Mouse (Mus musculus) testis, adult 2 months (tissue): ENCODE data around the gene Canx. TPM values are rescaled to one million over a fixed set of nuclear protein-coding genes. Genes with fewer than 3 reads are reported as not detected.

Experiments
- H3K27ac ChIP-seq: fragments of 200-500 bp; 2 replicates; pipeline ENCODE4 v1.5.1; 2012; ENCODE audit warnings: low read depth, low read length; ENCODE audit not compliant: control insufficient read depth, insufficient read depth
- H3K27me3 ChIP-seq: fragments of 200-500 bp; 2 replicates; pipeline ENCODE4 v1.6.1; 2012; ENCODE audit warnings: mild to moderate bottlenecking, low read length, moderate library complexity; ENCODE audit not compliant: control insufficient read depth, insufficient read depth
- H3K36me3 ChIP-seq: fragments of 200-500 bp; 2 replicates; pipeline ENCODE4 v1.6.1; 2012; ENCODE audit warnings: mild to moderate bottlenecking, low read length; ENCODE audit not compliant: control insufficient read depth, insufficient read depth
- H3K4me1 ChIP-seq: fragments of 200-500 bp; 2 replicates; pipeline ENCODE4 v1.6.1; 2012; ENCODE audit warnings: low read length; ENCODE audit not compliant: control insufficient read depth, insufficient read depth
- H3K4me3 ChIP-seq: fragments of 200-500 bp; 2 replicates; pipeline ENCODE4 v1.5.1; 2012; ENCODE audit warnings: low read depth, mild to moderate bottlenecking, low read length, moderate library complexity, mixed read lengths; ENCODE audit not compliant: control insufficient read depth
- CTCF ChIP-seq: fragments of 200-500 bp; IDR thresholded peaks from 2 replicates; pipeline ENCODE4 v1.5.1; 2012; ENCODE audit warnings: low read depth, mild to moderate bottlenecking, inconsistent platforms, low read length, moderate library complexity; ENCODE audit not compliant: control insufficient read depth, insufficient read depth, insufficient replicate concordance
- POLR2A ChIP-seq: fragments of 200-500 bp; IDR thresholded peaks from 2 replicates; pipeline ENCODE4 v1.6.1; 2012; ENCODE audit warnings: low read depth, mild to moderate bottlenecking, inconsistent platforms, low read length, moderate library complexity; ENCODE audit not compliant: control insufficient read depth
- polyA plus RNA-seq: library from polyadenylated mRNA; depleted of rRNA; stranded (reverse); fragments of >200 nt; gene quantifications from 2 replicates; pipeline ENCODE4 v1.2.3, GENCODE M21; 2012

Gene Canx
- polyA plus RNA-seq, 1 experiment = 58.3 TPM

DNA sequence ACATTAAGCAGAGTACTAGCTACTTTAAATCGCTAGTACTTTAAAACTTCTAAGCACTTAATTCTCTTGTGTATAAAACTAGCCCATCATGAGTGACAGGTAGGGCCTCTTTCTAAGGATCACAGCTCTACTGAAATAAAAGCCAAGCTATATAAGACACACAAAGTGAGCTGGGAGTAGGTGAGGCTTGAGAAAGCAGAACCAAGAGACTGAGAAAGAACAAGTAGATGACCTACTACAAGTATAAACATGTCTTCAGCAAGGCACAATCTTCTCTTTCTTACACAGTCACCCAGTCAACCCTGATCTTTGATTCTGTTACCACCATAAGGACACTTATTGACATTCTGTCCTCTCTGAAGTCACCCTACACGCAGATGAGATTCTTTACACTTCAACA lies 12.7 kb downstream of the Canx start:
- no peaks in the 10 kb centered on the region for H3K4me1 ChIP-seq
- TF ChIP-seq POLR2A = no peak
- no peak for TF ChIP-seq CTCF
- H3K27me3 ChIP-seq = no peaks in the 10 kb centered on the region
- no peak overlapping the region for H3K4me3 ChIP-seq
- no peak overlapping the region for H3K27ac ChIP-seq
- H3K36me3 ChIP-seq = no peaks in the 10 kb centered on the region

DNA sequence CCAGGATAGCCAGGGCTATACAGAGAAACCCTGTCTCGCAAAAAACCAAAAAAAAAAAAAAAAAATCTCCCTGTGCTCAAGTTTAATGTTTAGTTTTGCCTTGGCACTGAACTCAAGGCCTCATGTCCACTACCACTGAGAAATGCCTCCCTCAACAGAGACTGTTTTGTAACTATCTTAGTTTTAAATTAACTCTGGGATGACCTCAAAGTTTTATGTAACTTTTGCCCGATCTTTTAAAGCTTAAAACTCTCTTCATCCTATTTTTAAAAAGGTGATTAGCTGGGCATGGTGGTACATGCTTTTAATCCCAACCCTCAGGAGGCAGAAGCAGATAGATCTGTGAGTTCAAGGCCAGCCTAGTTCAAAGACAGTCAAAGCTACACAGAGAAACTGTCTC lies 22.1 kb downstream of the Canx start:
- no peaks in the 10 kb centered on the region; the same call in none of the 2 replicates for H3K36me3 ChIP-seq
- no peak overlapping the region for H3K27ac ChIP-seq
- TF ChIP-seq POLR2A (no peak), CTCF (no peak)
- H3K4me3 ChIP-seq = no peak overlapping the region
- no peaks in the 10 kb centered on the region for H3K27me3 ChIP-seq
- H3K4me1 ChIP-seq = no peaks in the 10 kb centered on the region

DNA sequence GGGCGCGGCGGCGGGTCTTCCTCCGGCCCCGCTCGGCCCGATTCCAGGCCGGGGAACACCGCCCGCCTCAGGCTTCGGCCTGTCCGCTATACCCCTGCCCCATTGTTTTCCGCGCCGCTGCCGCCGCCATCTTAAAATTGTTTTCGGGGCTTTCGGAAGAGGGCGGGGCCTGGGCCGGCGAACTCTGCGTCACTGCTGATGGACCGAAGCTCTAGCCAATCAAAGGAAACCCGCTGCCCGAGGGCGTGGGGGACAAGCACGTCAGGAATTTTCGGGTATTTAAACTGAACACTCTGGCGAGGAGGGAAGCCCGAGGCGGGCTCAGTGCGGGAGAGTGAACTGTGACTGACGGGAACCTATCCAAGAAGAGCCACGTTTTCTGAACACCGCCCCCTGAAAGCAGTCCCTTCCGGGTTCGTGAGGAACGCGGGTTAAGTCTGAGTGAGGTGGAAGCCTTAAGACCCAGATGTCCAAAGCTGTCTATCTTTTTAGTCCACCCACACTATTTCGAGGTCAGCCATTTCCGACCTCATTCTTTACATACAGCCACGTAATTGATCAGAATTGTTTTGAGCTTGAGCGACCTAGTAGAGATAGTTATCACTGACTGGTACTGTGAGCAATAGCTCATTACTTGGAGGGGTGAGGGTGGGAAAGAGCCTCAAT lies 33.1 kb downstream of the Canx start, which contains the start of gene Maml1:
Gene Maml1, minus strand, starts transcription at position 122 of the 666 bp plus-strand sequence.
- peak within 1 kb of the TSS; percentile 88 for H3K27ac ChIP-seq
- no peaks in the 10 kb centered on the region for H3K27me3 ChIP-seq
- peak within 1 kb of the TSS; percentile 93 for H3K4me3 ChIP-seq
- H3K36me3 ChIP-seq = peaks cover 2% of the 10 kb centered on the region
- TF ChIP-seq CTCF (no peak), POLR2A (peak; percentile 85)
- no peaks in the 10 kb centered on the region; the same call in 1 of the 2 replicates for H3K4me1 ChIP-seq

DNA sequence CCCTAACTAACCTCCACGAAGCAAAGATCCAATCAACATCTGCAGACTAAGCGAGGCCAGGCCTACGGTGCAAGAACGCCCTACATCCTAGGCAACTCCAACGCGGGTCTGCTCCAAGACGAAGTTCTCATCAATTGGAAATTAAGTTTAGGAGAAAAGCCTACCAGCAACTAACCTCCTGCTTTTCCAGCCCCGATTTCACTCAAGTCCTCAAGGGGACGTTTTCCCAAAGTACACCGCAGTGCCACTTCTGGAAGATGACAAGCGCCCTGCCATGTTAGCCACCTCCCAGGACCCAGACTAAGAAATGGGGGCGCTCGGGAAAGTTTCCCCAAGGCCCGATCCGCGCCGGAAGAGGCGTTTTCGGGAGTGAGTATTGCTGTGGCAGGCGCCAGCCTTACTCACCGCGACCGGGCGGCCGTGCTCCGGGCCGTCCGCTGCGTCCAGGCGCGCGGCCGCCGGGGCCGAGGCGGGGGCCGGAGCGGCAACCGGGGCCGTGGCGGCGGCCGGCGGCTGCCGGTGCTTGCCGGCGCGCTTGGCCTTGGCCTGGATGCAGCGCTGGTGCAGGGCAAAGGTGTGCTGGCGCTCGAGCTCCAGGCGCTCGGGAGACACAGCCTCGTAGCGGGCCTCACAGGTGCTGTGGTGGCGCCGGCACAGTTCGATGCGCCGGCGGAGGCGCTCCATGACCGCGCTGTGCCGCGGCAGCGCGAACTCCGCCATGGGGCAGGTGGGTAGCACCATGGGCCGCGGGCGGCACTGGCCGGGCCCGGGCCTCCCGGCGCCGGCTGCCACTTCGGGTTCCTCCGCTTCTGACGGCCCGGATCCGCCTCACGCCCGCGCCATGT lies 33.9 kb downstream of the Canx start:
- TF ChIP-seq POLR2A = no peak
- TF ChIP-seq CTCF = no peak
- Histone ChIP-seq H3K27ac (peak overlapping the region; percentile 88), H3K36me3 (peaks cover 2% of the 10 kb centered on the region), H3K27me3 (no peaks in the 10 kb centered on the region), H3K4me3 (peak overlapping the region; percentile 93), H3K4me1 (no peaks in the 10 kb centered on the region; the same call in 1 of the 2 replicates)

DNA sequence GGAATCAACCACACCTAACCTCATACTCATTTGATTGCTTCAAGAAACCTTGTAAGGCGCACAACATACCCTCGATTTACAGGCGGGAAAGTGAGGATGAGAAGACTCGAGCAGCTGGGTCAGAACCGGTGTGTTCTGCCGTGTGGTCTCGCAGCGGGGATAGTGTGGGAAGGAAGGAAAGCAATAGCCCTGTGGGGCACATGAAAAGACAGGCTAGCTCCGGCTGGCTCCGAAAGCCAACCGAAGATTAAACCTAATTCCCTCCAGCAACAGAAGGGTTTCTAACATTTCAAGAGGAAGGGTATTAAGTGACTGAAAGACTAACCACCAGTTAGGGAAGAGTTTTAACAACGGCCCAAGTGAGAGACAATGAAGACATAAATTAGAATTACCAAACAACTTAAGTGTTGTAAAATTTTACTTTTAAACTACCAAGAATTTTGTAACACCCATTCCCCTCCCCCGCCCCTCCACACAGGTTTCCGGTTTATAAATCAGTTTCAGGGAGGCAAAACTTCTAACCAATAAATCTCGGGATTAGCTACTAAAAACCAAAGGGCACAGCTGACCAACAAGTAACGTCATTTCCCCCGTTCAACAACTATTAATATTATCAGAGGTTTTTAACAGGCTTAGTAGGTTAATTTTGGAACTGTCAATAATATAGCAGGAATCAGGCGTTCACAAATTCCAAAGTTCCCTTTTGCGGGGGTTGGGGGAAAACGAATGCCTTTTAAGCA lies 34.8 kb downstream of the Canx start:
- H3K36me3 ChIP-seq = no peaks in the 10 kb centered on the region
- H3K27me3 ChIP-seq = no peaks in the 10 kb centered on the region
- H3K27ac ChIP-seq = peak overlapping the region; percentile 88
- no peaks in the 10 kb centered on the region; the same call in 1 of the 2 replicates for H3K4me1 ChIP-seq
- peak overlapping the region; percentile 93 for H3K4me3 ChIP-seq
- no peak for TF ChIP-seq CTCF
- no peak for TF ChIP-seq POLR2A

DNA sequence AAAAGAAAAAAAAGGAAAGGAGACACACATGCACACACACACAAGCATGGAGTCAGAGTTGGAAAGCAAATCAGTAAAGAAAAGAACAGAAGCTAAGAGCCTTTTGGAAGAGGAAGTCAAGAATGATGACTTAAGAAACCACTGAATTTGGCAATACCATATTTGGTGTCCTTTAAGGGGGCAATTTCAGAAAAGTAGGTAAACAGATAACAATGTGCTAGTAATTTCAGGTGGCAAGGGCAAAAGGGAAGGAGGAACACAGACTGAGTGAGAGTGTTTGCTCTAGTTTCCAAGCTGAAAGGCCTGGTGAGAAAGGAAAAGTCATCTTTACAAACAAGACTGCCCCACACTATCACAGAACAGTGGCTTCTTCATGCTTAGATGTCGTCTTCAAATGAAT lies 39.0 kb downstream of the Canx start:
- Histone ChIP-seq H3K4me3 (no peak overlapping the region), H3K36me3 (no peaks in the 10 kb centered on the region), H3K27me3 (no peaks in the 10 kb centered on the region), H3K4me1 (no peaks in the 10 kb centered on the region; the same call in 1 of the 2 replicates), H3K27ac (no peak overlapping the region)
- no peak for TF ChIP-seq CTCF
- TF ChIP-seq POLR2A = no peak
